Mouse (Mus musculus) right cerebral cortex, adult 2 months (tissue): ENCODE measurements around the gene Ero1l.

ENCODE experiments used
- DNase-seq, 2 experiments: peaks; one replicate each; pipeline ENCODE4 v3.0.0; 2021 to 2022; ENCODE audit warnings: low spot score in 2 of 2

Gene Ero1l

GRCm38 (mm10) chr14:45305852-45306251, 12.7 kb downstream of the Ero1l start:
- DNase-seq = no peak

- no peak for DNase-seq
Observed at GRCm38 (mm10) chr14:45304389-45304788, 14.2 kb downstream of the Ero1l start.

GRCm38 (mm10) chr14:45303939-45304338, 14.6 kb downstream of the Ero1l start:
- no peak for DNase-seq

GRCm38 (mm10) chr14:45291608-45292007, 27.0 kb downstream of the Ero1l start:
- DNase-seq = no peak

GRCm38 (mm10) chr14:45282066-45282465, 36.5 kb downstream of the Ero1l start:
- no peak for DNase-seq

DNA sequence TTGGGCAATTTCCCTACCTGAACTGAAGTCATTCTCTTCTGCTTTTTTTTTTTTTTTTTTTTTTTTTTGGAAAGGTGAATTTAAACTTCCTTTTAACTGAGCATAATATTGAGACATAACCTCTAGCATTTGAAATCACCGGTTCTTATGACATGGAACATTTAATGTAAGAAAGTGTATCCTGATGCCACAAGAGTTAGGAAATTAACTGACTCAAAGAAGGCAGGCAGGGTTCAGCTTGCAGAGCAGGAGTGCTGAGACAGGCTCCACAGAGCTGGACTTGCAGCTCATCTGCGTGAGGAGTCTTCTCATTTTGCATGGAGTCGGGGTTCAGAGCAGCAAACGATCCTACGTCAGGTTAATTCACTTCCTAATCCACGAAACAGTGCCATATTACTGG, 42.8 kb downstream of the Ero1l start:
- DNase-seq = no peak

GRCm38 (mm10) chr14:45263831-45264592, 54.6 kb downstream of the Ero1l start:
- DNase-seq = no peak

DNA sequence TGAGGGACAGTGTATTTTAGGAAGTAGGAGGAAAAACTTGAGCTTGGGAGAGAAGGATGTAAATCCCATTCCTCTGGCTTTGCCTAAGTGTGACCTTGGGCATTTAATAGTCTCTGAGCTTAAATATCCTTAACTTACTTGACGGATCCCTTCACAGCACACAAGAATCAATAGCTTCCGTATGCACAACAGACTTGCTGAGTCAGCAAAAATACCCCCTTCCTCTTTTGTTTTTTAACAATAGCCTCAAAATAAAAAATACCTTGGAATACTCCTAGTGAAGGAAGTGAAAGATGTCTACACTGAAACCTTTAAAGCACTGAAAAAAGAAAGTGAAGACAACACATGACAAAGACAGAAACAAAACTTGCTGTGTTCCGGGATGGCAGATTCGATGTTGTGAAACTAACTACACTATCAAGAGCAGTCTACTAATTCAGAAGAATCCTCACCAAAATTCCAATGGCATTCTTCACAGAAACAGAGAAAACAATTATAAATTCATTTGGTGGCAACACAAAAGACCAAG, 67.0 kb downstream of the Ero1l start:
- no peak for DNase-seq

- no peak for DNase-seq
Observed at GRCm38 (mm10) chr14:45241613-45242012, 77.0 kb downstream of the Ero1l start.

DNA sequence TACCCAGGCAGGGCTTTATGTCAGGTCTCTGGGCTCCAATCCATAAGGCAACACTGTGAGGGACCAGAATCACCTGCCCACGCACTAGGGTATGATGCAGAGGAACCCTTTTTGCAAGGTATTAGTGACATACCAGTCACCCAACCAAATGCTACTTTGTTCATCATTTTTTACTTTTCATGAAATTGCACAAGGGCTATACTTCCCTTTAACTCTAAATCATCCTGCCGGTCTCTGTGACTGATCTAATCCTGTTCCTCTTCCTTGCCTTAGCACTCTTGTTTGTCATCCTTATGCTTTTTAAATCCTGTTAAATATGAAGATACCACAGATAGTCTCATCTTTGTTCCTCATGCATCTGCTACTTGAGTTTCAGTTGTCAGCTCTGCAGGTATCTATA, 79.5 kb downstream of the Ero1l start:
- no peak for DNase-seq
